Mouse (Mus musculus) kidney, adult 2 months (tissue): ENCODE data around the gene BC030499.

Source experiments
- CTCF ChIP-seq: fragments of 200-500 bp; conservative IDR thresholded peaks from 2 replicates; pipeline ENCODE4 v1.5.1; 2011; ENCODE audit warnings: low read depth, mild to moderate bottlenecking, control low read depth, low read length, moderate library complexity, mixed read lengths; ENCODE audit not compliant: insufficient read depth, insufficient read length
- POLR2A ChIP-seq: fragments of 200-500 bp; IDR thresholded peaks from one replicate; pipeline ENCODE4 v1.6.1; 2011; ENCODE audit warnings: low read depth, low read length, control low read depth

DNA sequence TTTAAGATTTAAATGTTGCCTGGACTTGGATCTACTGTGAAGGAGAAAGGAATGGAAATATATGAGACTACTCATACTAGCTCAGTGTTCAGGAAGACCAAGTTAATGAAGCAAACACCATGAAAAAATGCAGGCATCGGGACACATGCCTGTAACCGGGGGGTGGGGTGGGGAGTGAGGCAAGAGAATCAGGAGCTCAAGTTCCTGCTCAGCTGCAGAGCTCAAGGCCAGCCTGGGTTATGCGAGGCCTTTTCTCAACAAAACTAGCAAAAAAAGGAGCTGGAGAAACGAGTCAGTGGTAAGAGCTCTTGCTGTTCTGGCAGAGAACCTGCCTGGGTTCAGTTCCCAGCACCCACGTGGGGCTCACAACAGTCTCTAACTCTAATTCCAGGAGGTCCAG, 43.4 kb downstream of the BC030499 start:
- no peak for TF ChIP-seq CTCF
- TF ChIP-seq POLR2A = no peak
